Comparison of ENCODE assay signal across 31 mouse cellular contexts in the genomic region with DNA sequence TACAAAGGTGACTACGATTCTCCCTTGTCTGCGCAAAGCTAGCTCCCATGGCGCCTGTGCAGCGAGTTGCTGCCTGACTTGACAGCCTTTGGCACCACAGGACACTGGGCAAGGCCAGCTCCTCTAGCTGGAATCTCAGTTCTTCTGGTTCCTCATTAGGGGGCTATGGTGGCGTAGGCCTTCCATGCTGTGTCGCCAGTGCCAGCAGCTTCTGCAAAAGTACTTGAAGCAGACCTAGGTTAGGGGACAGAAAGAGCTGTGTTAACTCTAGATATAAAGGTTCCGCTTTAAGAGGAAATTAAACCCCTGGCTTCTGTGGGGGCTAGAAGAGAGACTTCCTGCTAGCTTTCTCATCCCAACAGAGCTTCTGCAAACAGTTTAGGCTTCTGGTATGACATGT. TPM values are rescaled to one million over a fixed set of nuclear protein-coding genes. Genes with fewer than 3 reads are reported as not detected.
DNase-seq lines count a peak whose midpoint lies in the region; ATAC-seq and TF ChIP-seq lines count a peak whose summit lies in the region.
"Had no signal": no experiment of that assay in that cellular context is flagged by ENCODE, and none has a peak within 500 bp of the region (broad histone marks: within the 10 kb centered on the region; RNA-seq: fewer than 3 reads in every experiment).

No protein-coding gene starts in this region.

- TF ChIP-seq POLR2A in MEL (IDR thresholded peaks at IDR 0.05; ENCODE audit: control insufficient read depth in 1 of 2, insufficient read depth in 1 of 2, low read depth in 1 of 2, low read length in 2 of 2, poor library complexity in 1 of 2) = no peak

- no peaks in the 10 kb centered on the region for H3K9me3 ChIP-seq in MEL (replicated peaks; ENCODE audit: insufficient read depth, low read length)
- H3K9me3 ChIP-seq in forebrain, embryonic 15.5 days = no peaks in the 10 kb centered on the region
- H3K9me3 ChIP-seq: embryonic facial prominence, embryonic 10.5 days; embryonic facial prominence, embryonic 13.5 days; forebrain, embryonic 10.5 days; forebrain, embryonic 13.5 days; heart, embryonic 12.5 days; heart, embryonic 15.5 days had no signal

- 44% methylated on average over 7 of the region's 7 CpGs for WGBS in macrophage (ENCODE audit: missing documents)
- 34% methylated on average over 7 of the region's 7 CpGs for WGBS in forebrain, embryonic 15.5 days

- TF ChIP-seq EP300 in MEL (IDR thresholded peaks at IDR 0.05; ENCODE audit: low read depth in 1 of 2, low read length in 2 of 2) = no peak

- H3K27ac ChIP-seq in MEL (ENCODE audit: control insufficient read depth, low read depth, low read length) (no peak overlapping the region), macrophage (peak overlapping the region; percentile 34)
- no peak overlapping the region for H3K27ac ChIP-seq in forebrain, embryonic 15.5 days (replicated peaks)
- H3K27ac ChIP-seq: embryonic facial prominence, embryonic 10.5 days; embryonic facial prominence, embryonic 13.5 days; forebrain, embryonic 10.5 days; forebrain, embryonic 13.5 days; gastrocnemius, adult 2 months; heart, embryonic 15.5 days; hindbrain, embryonic 14.5 days; hindbrain, postnatal 0 days had no signal

- H3K4me2 ChIP-seq in forebrain, embryonic 15.5 days (replicated peaks) = no peak overlapping the region
- H3K4me2 ChIP-seq: embryonic facial prominence, embryonic 13.5 days; forebrain, embryonic 13.5 days; heart, embryonic 12.5 days; heart, embryonic 15.5 days; hindbrain, embryonic 14.5 days had no signal

- DNase-seq in heart, adult 11 months = peak; percentile 93
- no peak for DNase-seq in heart, adult 18-20 months
- DNase-seq in MEL (ENCODE audit: low read depth, low spot score) = peak; percentile 59
- DNase-seq in left cerebral cortex, postnatal 25 days (ENCODE audit: low spot score in 2 of 2) = no peak
- DNase-seq: adrenal gland, adult 8-10 months; adrenal gland, postnatal 25 days; cerebellum, adult 2 months; cerebellum, adult 9-11 months; cerebellum, postnatal 25 days; embryo, embryonic 11 days; forebrain, postnatal 0 days; gastrocnemius, adult 2 months; gastrocnemius, postnatal 25 days; heart, postnatal 10 days; heart, postnatal 36 days had no signal

- intact Hi-C loops in left cerebral cortex, postnatal 25 days (cut with DNase I) = loop anchor here (5.0 to 10.0 kb wide), 2 partner anchors 104 to 483 kb away; partner anchors contain the start of gene Zscan2

- H3K36me3 ChIP-seq in MEL (ENCODE audit: control insufficient read depth in 1 of 2, insufficient read depth in 2 of 2, low read length in 2 of 2) (peaks cover 3 to 5% of the 10 kb centered on the region in 2 experiments), macrophage (ENCODE audit: inconsistent target) (no peaks in the 10 kb centered on the region; the same call in 1 of the 2 replicates)
- peaks cover 3% of the 10 kb centered on the region; the same call in 1 of the 2 replicates for H3K36me3 ChIP-seq in forebrain, embryonic 15.5 days

- no peak overlapping the region for H3K9ac ChIP-seq in MEL (ENCODE audit: control insufficient read depth, low read depth, low read length, poor library complexity, severe bottlenecking)
- H3K9ac ChIP-seq in forebrain, embryonic 15.5 days (replicated peaks) = no peak overlapping the region
- H3K9ac ChIP-seq: embryonic facial prominence, embryonic 13.5 days; forebrain, embryonic 13.5 days; forebrain, postnatal 0 days; heart, embryonic 12.5 days; heart, embryonic 15.5 days; hindbrain, embryonic 14.5 days had no signal

- no peak for TF ChIP-seq CTCF in MEL (IDR thresholded peaks at IDR 0.05 in 2 of 3, conservative IDR thresholded peaks at IDR 0.05 in 1 of 3; ENCODE audit: control insufficient read depth in 1 of 3, insufficient read depth in 1 of 3, low read depth in 2 of 3, low read length in 3 of 3, poor library complexity in 1 of 3, severe bottlenecking in 1 of 3)

- peak; percentile 42 for ATAC-seq in common myeloid progenitor, adult 5-6 weeks (replicated peaks; ENCODE audit: low read depth, poor library complexity, severe bottlenecking)
- ATAC-seq in erythroid progenitor cell, adult 5-6 weeks (replicated peaks; ENCODE audit: low FRiP score, poor library complexity, severe bottlenecking) = no peak
- no peak for ATAC-seq in forebrain, embryonic 15.5 days (replicated peaks)
- ATAC-seq: activated CD4-positive, CD25-positive, alpha-beta regulatory T cell, adult 4 months; forebrain, embryonic 13.5 days; forebrain, postnatal 0 days; hindbrain, postnatal 0 days; inflammation-experienced regulatory T-cells, adult 6 months; intestine, embryonic 16.5 days had no signal

- H3K79me2 ChIP-seq in MEL (ENCODE audit: control insufficient read depth, insufficient read depth, low read length, poor library complexity) (peaks cover 18% of the 10 kb centered on the region), macrophage (ENCODE audit: inconsistent target) (peaks cover 16% of the 10 kb centered on the region)

- H3K4me3 ChIP-seq in MEL (ENCODE audit: control insufficient read depth in 1 of 2, insufficient read depth in 1 of 2, low read depth in 2 of 2, low read length in 2 of 2) (no peak overlapping the region), macrophage (ENCODE audit: inconsistent target) (no peak overlapping the region)
- H3K4me3 ChIP-seq in forebrain, embryonic 15.5 days = no peak overlapping the region
- H3K4me3 ChIP-seq: embryonic facial prominence, embryonic 10.5 days; embryonic facial prominence, embryonic 13.5 days; erythroblast, embryonic 14.5 days; forebrain, embryonic 10.5 days; forebrain, embryonic 13.5 days; gastrocnemius, adult 2 months; heart, embryonic 12.5 days; heart, embryonic 15.5 days had no signal

- H3K27me3 ChIP-seq in MEL (ENCODE audit: control insufficient read depth in 1 of 2, insufficient read depth in 2 of 2, low read length in 2 of 2) = peaks cover 2% of the 10 kb centered on the region in 2 experiments; a peak in 2 of 4 replicates
- no peaks in the 10 kb centered on the region for H3K27me3 ChIP-seq in forebrain, embryonic 15.5 days
- H3K27me3 ChIP-seq: forebrain, embryonic 13.5 days; heart, embryonic 15.5 days had no signal

- peaks cover 0 to 6% of the 10 kb centered on the region in 2 experiments; a peak in 2 of 4 replicates for H3K4me1 ChIP-seq in MEL (ENCODE audit: control insufficient read depth in 1 of 2, insufficient read depth in 2 of 2, low read length in 2 of 2)
- peaks cover 11% of the 10 kb centered on the region for H3K4me1 ChIP-seq in forebrain, embryonic 15.5 days

- no peak for TF ChIP-seq RAD21 in MEL (IDR thresholded peaks at IDR 0.05; ENCODE audit: low read depth, low read length)

TF ChIP-seq in MEL, 35 proteins besides CTCF, POLR2A, EP300 and RAD21:
- no peak for TF ChIP-seq GABPA (IDR thresholded peaks at IDR 0.05; ENCODE audit: low read depth, low read length)
- no peak for TF ChIP-seq ZNF384 (IDR thresholded peaks at IDR 0.05; ENCODE audit: low read depth, low read length)
- no peak for TF ChIP-seq MYB (IDR thresholded peaks at IDR 0.05; ENCODE audit: low read depth, low read length)
- no peak for TF ChIP-seq BHLHE40 (IDR thresholded peaks at IDR 0.05; ENCODE audit: borderline replicate concordance, low read depth, low read length)
- 0 out of 2 replicates have a peak, but pooled peaks have one; percentile 6 for TF ChIP-seq TAL1 (IDR thresholded peaks at IDR 0.05; ENCODE audit: low read length)
TF ChIP-seq in MEL: peak in this region for 1.

RNA-seq across cellular contexts. Expression of gene Rps17, which starts 3.2 kb away (rescaled TPM):
- 1,000 to 10,000 TPM in 1 of 2 experiments, 100 to 1,000 TPM in 1; 956 to 1,038 TPM for total RNA-seq in heart, adult 18-20 months (2021)
- total RNA-seq in MEL (2012; rRNA removed) = 3,976 and 4,252 TPM in 2 replicates
- polyA plus RNA-seq in MEL (2012; ENCODE audit: insufficient read depth in 1 of 2, insufficient read length in 2 of 2, low read depth in 1 of 2, low replicate concordance in 2 of 2, missing spikeins in 1 of 2) (over 10,000 TPM in 1 of 2 experiments, 1,000 to 10,000 TPM in 1; 2,738 to 10,538 TPM), macrophage (2018) (1,376 to 1,956 TPM (median 1,699 TPM) in 3 replicates)
- total RNA-seq in common myeloid progenitor, adult 5-6 weeks (2017) = 3,700 and 3,979 TPM in 2 replicates
- total RNA-seq in macrophage (2018; cell fraction: chromatin; rRNA removed) = 100 to 1,000 TPM in 3 of 26 experiments, 10 to 100 TPM in 23; 19.8 to 308 (median 65.5) TPM
- 1,000 to 10,000 TPM in 11 of 26 experiments, 100 to 1,000 TPM in 15; 512 to 1,397 (median 826) TPM for total RNA-seq in macrophage (2018; cell fraction: cytosol; rRNA removed)
- 100 to 1,000 TPM in 18 of 26 experiments, 10 to 100 TPM in 8; 53.7 to 233 (median 109) TPM for total RNA-seq in macrophage (2018; cell fraction: nucleus; rRNA removed)
- 680 and 1,163 TPM in 2 replicates for total RNA-seq in erythroid progenitor cell, adult 5-6 weeks (2015; ENCODE audit: low replicate concordance)
- total RNA-seq in erythroid progenitor cell, adult 5-6 weeks (2017; ENCODE audit: low replicate concordance) = 771 and 878 TPM in 2 replicates
- 100 to 1,000 TPM; 474 to 482 TPM for total RNA-seq in left cerebral cortex, postnatal 25 days (2021)
- 804 and 852 TPM in 2 replicates for polyA plus RNA-seq in forebrain, embryonic 15.5 days (2015; fragmentation: Nextera tagmentation; extraction: Ambion mirVana)

Comparison
In these comparisons a context has a peak if more than half of its experiments do, and no peak if none do; other contexts are left out.
1. DNase-seq: peak in heart, adult 11 months (single experiment) and MEL (single experiment); none in heart, adult 18-20 months (0 of 2) and left cerebral cortex, postnatal 25 days (0 of 2).